ENCODE assay signal across 34 mouse cellular contexts in the genomic region with DNA sequence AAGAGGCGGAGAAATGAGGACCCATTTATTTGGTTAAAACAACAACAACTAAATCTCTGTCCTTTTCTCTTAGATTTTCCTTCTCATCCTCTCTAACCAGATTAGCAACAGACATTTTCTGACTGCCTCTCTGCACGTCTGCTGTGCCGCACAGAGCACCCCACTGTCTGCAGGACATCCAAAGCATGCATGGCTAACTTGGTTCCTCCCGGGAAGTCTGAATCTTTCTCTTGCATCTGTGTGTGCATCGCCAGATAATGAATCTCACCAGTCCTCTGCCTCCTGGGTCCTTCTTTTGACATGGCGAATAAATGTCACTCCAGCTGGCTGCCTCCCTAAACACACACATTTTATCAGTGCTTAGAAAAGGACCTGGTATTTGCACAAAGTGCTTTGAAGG. TPM values are rescaled to one million over a fixed set of nuclear protein-coding genes. Genes with fewer than 3 reads are reported as not detected.
A peak's percentile ranks its signal among the peaks of the same experiment; 100 is the strongest.
DNase-seq lines count a peak whose midpoint lies in the region; ATAC-seq lines count a peak whose summit lies in the region.
"Had no signal": no experiment of that assay in that cellular context is flagged by ENCODE, and none has a peak within 500 bp of the region (broad histone marks: within the 10 kb centered on the region; RNA-seq: fewer than 3 reads in every experiment).

No protein-coding gene starts in this region.

- peaks cover 11% of the 10 kb centered on the region; the same call in 1 of the 2 replicates for H3K4me1 ChIP-seq in hindbrain, embryonic 12.5 days
- H3K4me1 ChIP-seq in hindbrain, embryonic 16.5 days (ENCODE audit: control insufficient read depth, insufficient read depth, low read depth, low read length), result peaks cover 4% of the 10 kb centered on the region
- peaks cover 9% of the 10 kb centered on the region for H3K4me1 ChIP-seq in midbrain, embryonic 16.5 days (ENCODE audit: control insufficient read depth, insufficient read depth, low read length)
- H3K4me1 ChIP-seq: heart, embryonic 15.5 days; limb, embryonic 12.5 days; liver, embryonic 15.5 days had no signal

- peak; percentile 7 for DNase-seq in embryo, embryonic 10 days (ENCODE audit: low spot score)
- no peak for DNase-seq in embryo, embryonic 10.5 days (ENCODE audit: low spot score)
- peak; percentile 9 for DNase-seq in retina, postnatal 1 day
- no peak for DNase-seq in retina, embryonic 14.5 days (ENCODE audit: low spot score)
- no peak for DNase-seq in adrenal gland, adult 2 months
- DNase-seq: adrenal gland, postnatal 10 days; cerebellum, adult 11 months; cerebellum, adult 9-11 months; gastrocnemius, postnatal 25 days; heart, adult 11 months; kidney, adult 11 months; kidney, postnatal 14 days; layer of hippocampus, adult 9-11 months; lung, embryonic 14.5 days; lung, postnatal 14 days; spleen, adult 18-20 months; thymus, postnatal 25 days had no signal

- H3K36me3 ChIP-seq in hindbrain, embryonic 12.5 days, result no peaks in the 10 kb centered on the region
- H3K36me3 ChIP-seq in hindbrain, embryonic 16.5 days (ENCODE audit: control insufficient read depth, insufficient read depth, low read length), result no peaks in the 10 kb centered on the region
- H3K36me3 ChIP-seq in midbrain, embryonic 16.5 days (ENCODE audit: control insufficient read depth, insufficient read depth, low read length), result no peaks in the 10 kb centered on the region
- H3K36me3 ChIP-seq: G1E; heart, embryonic 10.5 days; heart, embryonic 15.5 days; limb, embryonic 12.5 days; liver, embryonic 15.5 days; neural tube, embryonic 12.5 days had no signal

- no peaks in the 10 kb centered on the region for H3K27me3 ChIP-seq in hindbrain, embryonic 12.5 days
- H3K27me3 ChIP-seq in hindbrain, embryonic 16.5 days (replicated peaks; ENCODE audit: control insufficient read depth, insufficient read depth, low read length), result no peaks in the 10 kb centered on the region
- H3K27me3 ChIP-seq in midbrain, embryonic 16.5 days (ENCODE audit: control insufficient read depth, insufficient read depth, low read depth, low read length), result no peaks in the 10 kb centered on the region
- H3K27me3 ChIP-seq: heart, embryonic 15.5 days; limb, embryonic 12.5 days; liver, embryonic 15.5 days; neural tube, embryonic 12.5 days had no signal

- no peak overlapping the region for H3K4me3 ChIP-seq in hindbrain, embryonic 12.5 days
- H3K4me3 ChIP-seq in hindbrain, embryonic 16.5 days (ENCODE audit: low read length), result no peak overlapping the region
- no peak overlapping the region for H3K4me3 ChIP-seq in midbrain, embryonic 16.5 days (ENCODE audit: low read depth, low read length)
- H3K4me3 ChIP-seq: heart, embryonic 10.5 days; heart, embryonic 15.5 days; left cerebral cortex, adult 2 months; limb, embryonic 12.5 days; liver, embryonic 15.5 days; myocyte; neural tube, embryonic 12.5 days had no signal

- 25% methylated on average over 6 of the region's 6 CpGs for WGBS in hindbrain, embryonic 12.5 days
- WGBS in hindbrain, embryonic 16.5 days, result 24% methylated on average over 6 of the region's 6 CpGs
- 17% methylated on average over 6 of the region's 6 CpGs for WGBS in midbrain, embryonic 16.5 days

- H3K9ac ChIP-seq in hindbrain, embryonic 12.5 days, result no peak overlapping the region
- no peak overlapping the region for H3K9ac ChIP-seq in hindbrain, embryonic 16.5 days (ENCODE audit: low read depth, low read length)
- H3K9ac ChIP-seq in midbrain, embryonic 16.5 days (ENCODE audit: low read depth, low read length), result no peak overlapping the region
- H3K9ac ChIP-seq: heart, embryonic 15.5 days; limb, embryonic 12.5 days; liver, embryonic 15.5 days; lung, embryonic 14.5 days; neural tube, embryonic 12.5 days had no signal

- peak; percentile 63; the same call in 1 of the 2 replicates for ATAC-seq in hindbrain, embryonic 12.5 days (ENCODE audit: low FRiP score)
- no peak for ATAC-seq in hindbrain, embryonic 16.5 days
- ATAC-seq in midbrain, embryonic 16.5 days, result peak; percentile 60; the same call in 1 of the 2 replicates

- 0 out of 2 replicates have a peak overlapping the region, but pooled peaks have one; percentile 17 for H3K27ac ChIP-seq in hindbrain, embryonic 12.5 days
- H3K27ac ChIP-seq in hindbrain, embryonic 16.5 days (ENCODE audit: low read depth, low read length), result no peak overlapping the region
- H3K27ac ChIP-seq in midbrain, embryonic 16.5 days (ENCODE audit: low read length), result peak overlapping the region; percentile 23; the same call in 1 of the 2 replicates
- H3K27ac ChIP-seq: heart, embryonic 10.5 days; heart, embryonic 15.5 days; left cerebral cortex, adult 2 months; limb, embryonic 12.5 days; liver, embryonic 15.5 days; neural tube, embryonic 12.5 days had no signal

- H3K9me3 ChIP-seq in hindbrain, embryonic 12.5 days (replicated peaks), result no peaks in the 10 kb centered on the region
- H3K9me3 ChIP-seq in hindbrain, embryonic 16.5 days (ENCODE audit: control insufficient read depth, low read length), result no peaks in the 10 kb centered on the region
- H3K9me3 ChIP-seq in midbrain, embryonic 16.5 days (replicated peaks; ENCODE audit: control insufficient read depth, low read length, poor library complexity, severe bottlenecking), result no peaks in the 10 kb centered on the region
- H3K9me3 ChIP-seq: heart, embryonic 10.5 days; heart, embryonic 15.5 days; limb, embryonic 12.5 days; liver, embryonic 15.5 days; neural tube, embryonic 12.5 days had no signal

- H3K4me2 ChIP-seq in hindbrain, embryonic 12.5 days (replicated peaks), result no peak overlapping the region
- no peak overlapping the region for H3K4me2 ChIP-seq in hindbrain, embryonic 16.5 days (ENCODE audit: low read length)
- no peak overlapping the region for H3K4me2 ChIP-seq in midbrain, embryonic 16.5 days (ENCODE audit: low read length)
- H3K4me2 ChIP-seq: heart, embryonic 15.5 days; limb, embryonic 12.5 days; liver, embryonic 15.5 days; lung, embryonic 14.5 days; neural tube, embryonic 12.5 days had no signal

RNA-seq across cellular contexts. Expression of a gene that starts 18.3 kb away (rescaled TPM):
- polyA plus RNA-seq in hindbrain, embryonic 12.5 days (2016; fragmentation: Nextera tagmentation; extraction: Ambion mirVana), result 0.10 and 0.16 TPM in 2 replicates
- polyA plus RNA-seq in hindbrain, embryonic 16.5 days (2015; fragmentation: Nextera tagmentation; extraction: Ambion mirVana), result 0.12 and 0.43 TPM in 2 replicates
- polyA plus RNA-seq in midbrain, embryonic 16.5 days (2015; fragmentation: Nextera tagmentation; extraction: Ambion mirVana), result 0.11 and 0.15 TPM in 2 replicates
- total RNA-seq in adrenal gland, adult 2 months (2021), result not detected
- polyA plus RNA-seq in adrenal gland, adult 2 months (2012; rRNA removed), result not detected in 2 replicates
- total RNA-seq: adrenal gland, postnatal 10 days; common myeloid progenitor, adult 5-6 weeks; G1E; gastrocnemius, adult 18-20 months; gastrocnemius, postnatal 25 days; heart, postnatal 25 days; liver, adult 2 months had no signal
- polyA plus RNA-seq: C2C12; G1E; kidney, embryonic 14.5 days; limb, embryonic 12.5 days; liver, adult 2 months; myocyte had no signal

Comparison
In these comparisons a context has a peak if more than half of its experiments do, and no peak if none do; other contexts are left out.
1. DNase-seq: peak in embryo, embryonic 10 days (single experiment) and retina, postnatal 1 day (single experiment); none in embryo, embryonic 10.5 days (single experiment), retina, embryonic 14.5 days (single experiment) and adrenal gland, adult 2 months (single experiment).